Mouse (Mus musculus) lung, adult 2 months (tissue): ENCODE measurements around the gene Dner. TPM values are rescaled to one million over a fixed set of nuclear protein-coding genes. Genes with fewer than 3 reads are reported as not detected.

Experiments
- DNase-seq: peaks from one replicate; pipeline ENCODE4 v3.0.0; 2022
- H3K4me1 ChIP-seq: fragments of 200-500 bp; 2 replicates; pipeline ENCODE4 v1.6.1; 2011; ENCODE audit warnings: low read length; ENCODE audit not compliant: control insufficient read depth, insufficient read depth
- H3K4me3 ChIP-seq: fragments of 200-500 bp; replicated peaks from 2 replicates; pipeline ENCODE3; 2011; ENCODE audit warnings: low read depth, mild to moderate bottlenecking, control low read depth, low read length; ENCODE audit errors: extremely low read depth
- CTCF ChIP-seq: fragments of 200-500 bp; IDR thresholded peaks from 2 replicates; pipeline ENCODE4 v1.5.1; 2011; ENCODE audit warnings: mild to moderate bottlenecking, low read length, control low read depth; ENCODE audit not compliant: insufficient read depth
- POLR2A ChIP-seq: fragments of 200-500 bp; IDR thresholded peaks from 2 replicates; pipeline ENCODE4 v1.6.1; 2011; ENCODE audit warnings: low read depth, mild to moderate bottlenecking, control low read depth, low read length, borderline replicate concordance; ENCODE audit errors: extremely low read depth
- WGBS: fragments of 180-500 bp; shearing (Covaris S2); methylation state at CpG from one replicate; pipeline ENCODE4 v1.1.7; 2018; 5-methylcytosine and 5-hydroxymethylcytosine counted together
- polyA plus RNA-seq: library from polyadenylated mRNA; depleted of rRNA; stranded (reverse); fragments of >200 nt; gene quantifications from 2 replicates; pipeline ENCODE4 v1.2.3, GENCODE M21; 2012

The Dner gene
- polyA plus RNA-seq, 1 experiment = 1.5 TPM

GRCm38 (mm10) chr1:84507568-84507967 is 188.5 kb downstream of the Dner start:
- no peak for DNase-seq
- Histone ChIP-seq H3K4me1 (no peaks in the 10 kb centered on the region), H3K4me3 (no peak overlapping the region)
- TF ChIP-seq CTCF (no peak), POLR2A (no peak)

- 38% methylated on average over 6 of the region's 6 CpGs for WGBS
- Histone ChIP-seq H3K4me1 (no peaks in the 10 kb centered on the region), H3K4me3 (no peak overlapping the region)
- no peak for DNase-seq
- TF ChIP-seq POLR2A = no peak
- no peak for TF ChIP-seq CTCF
Measured at GRCm38 (mm10) chr1:84506984-84507546, 189.0 kb downstream of the Dner start.

- WGBS = 90% methylated on average over 3 of the region's 3 CpGs
- DNase-seq = no peak
- H3K4me3 ChIP-seq = no peak overlapping the region
- no peak for TF ChIP-seq CTCF
- TF ChIP-seq POLR2A = no peak
- H3K4me1 ChIP-seq = no peaks in the 10 kb centered on the region
Measured at GRCm38 (mm10) chr1:84500673-84501072, 195.3 kb downstream of the Dner start.

GRCm38 (mm10) chr1:84491732-84492131 is 204.3 kb downstream of the Dner start:
- no peaks in the 10 kb centered on the region for H3K4me1 ChIP-seq
- 73% methylated on average over 6 of the region's 6 CpGs for WGBS
- no peak for DNase-seq
- H3K4me3 ChIP-seq = no peak overlapping the region
- TF ChIP-seq CTCF (no peak), POLR2A (no peak)

- WGBS = 100% methylated on average over 1 of the region's 1 CpGs
- no peaks in the 10 kb centered on the region for H3K4me1 ChIP-seq
- no peak for TF ChIP-seq CTCF
- TF ChIP-seq POLR2A = no peak
- DNase-seq = no peak
- no peak overlapping the region for H3K4me3 ChIP-seq
Measured at GRCm38 (mm10) chr1:84488546-84488945, 207.5 kb downstream of the Dner start.

- DNase-seq = no peak
- Histone ChIP-seq H3K4me3 (no peak overlapping the region), H3K4me1 (no peaks in the 10 kb centered on the region)
- TF ChIP-seq CTCF (no peak), POLR2A (no peak)
Measured at GRCm38 (mm10) chr1:84485066-84485465, 211.0 kb downstream of the Dner start.

- WGBS = 81% methylated on average over 3 of the region's 3 CpGs
- no peak overlapping the region for H3K4me3 ChIP-seq
- H3K4me1 ChIP-seq = no peaks in the 10 kb centered on the region
- DNase-seq = no peak
- TF ChIP-seq POLR2A = no peak
- TF ChIP-seq CTCF = no peak
Measured at GRCm38 (mm10) chr1:84484577-84484976, 211.4 kb downstream of the Dner start.

GRCm38 (mm10) chr1:84479976-84480375 is 216.0 kb downstream of the Dner start:
- H3K4me1 ChIP-seq = no peaks in the 10 kb centered on the region
- WGBS = 89% methylated on average over 8 of the region's 8 CpGs
- H3K4me3 ChIP-seq = no peak overlapping the region
- DNase-seq = no peak
- TF ChIP-seq CTCF (no peak), POLR2A (no peak)

- TF ChIP-seq CTCF (no peak), POLR2A (no peak)
- Histone ChIP-seq H3K4me1 (no peaks in the 10 kb centered on the region), H3K4me3 (no peak overlapping the region)
- no peak for DNase-seq
- 81% methylated on average over 3 of the region's 3 CpGs for WGBS
Measured at GRCm38 (mm10) chr1:84474274-84474673, 221.7 kb downstream of the Dner start.

GRCm38 (mm10) chr1:84472260-84472659 is 223.8 kb downstream of the Dner start:
- 67% methylated on average over 2 of the region's 2 CpGs for WGBS
- DNase-seq = no peak

GRCm38 (mm10) chr1:84470342-84470741 is 225.7 kb downstream of the Dner start:
- TF ChIP-seq CTCF = peak; percentile 50
- TF ChIP-seq POLR2A = no peak
- DNase-seq = no peak
- Histone ChIP-seq H3K4me1 (no peaks in the 10 kb centered on the region), H3K4me3 (no peak overlapping the region)
- WGBS = 65% methylated on average over 4 of the region's 4 CpGs

More at GRCm38 (mm10) chr1:84472260-84472659, 223.8 kb downstream of the Dner start:
- Histone ChIP-seq H3K4me1 (no peaks in the 10 kb centered on the region), H3K4me3 (no peak overlapping the region)
- no peak for TF ChIP-seq POLR2A
- no peak for TF ChIP-seq CTCF
